Mouse (Mus musculus): Measurements from ENCODE around the gene Tsku. TPM values are rescaled to one million over a fixed set of nuclear protein-coding genes. Genes with fewer than 3 reads are reported as not detected.

Tsku gene
- total RNA-seq, 2 experiments from 2014 or later: not detected

DNA sequence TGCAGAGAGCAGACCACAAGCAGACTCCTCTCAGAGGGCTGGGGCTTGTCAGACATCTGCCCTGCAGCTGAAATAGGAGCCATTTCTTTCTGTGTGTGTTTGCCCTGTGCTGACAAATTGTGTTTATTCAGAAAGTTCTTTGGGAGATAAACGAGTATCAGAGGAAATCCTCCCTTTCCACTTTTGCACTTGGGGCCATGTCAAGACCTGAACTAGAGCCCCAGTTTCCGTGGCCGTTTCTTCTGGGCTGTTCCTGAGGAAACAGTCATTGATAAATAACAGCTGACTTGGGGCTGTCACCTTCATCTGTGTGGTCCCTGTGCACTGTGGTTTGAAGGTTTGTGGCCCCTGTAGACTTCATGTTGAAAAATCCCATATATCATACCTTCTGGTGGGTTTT, 29.2 kb downstream of the Tsku start:
- ATAC-seq (replicated peaks; ENCODE audit: low FRiP score, low TSS enrichment, poor library complexity, severe bottlenecking): no peak

- peak; percentile 42 for ATAC-seq (replicated peaks; ENCODE audit: low FRiP score, low TSS enrichment, poor library complexity, severe bottlenecking)
Observed at GRCm38 (mm10) chr7:98330375-98331002, 30.6 kb downstream of the Tsku start.

DNA sequence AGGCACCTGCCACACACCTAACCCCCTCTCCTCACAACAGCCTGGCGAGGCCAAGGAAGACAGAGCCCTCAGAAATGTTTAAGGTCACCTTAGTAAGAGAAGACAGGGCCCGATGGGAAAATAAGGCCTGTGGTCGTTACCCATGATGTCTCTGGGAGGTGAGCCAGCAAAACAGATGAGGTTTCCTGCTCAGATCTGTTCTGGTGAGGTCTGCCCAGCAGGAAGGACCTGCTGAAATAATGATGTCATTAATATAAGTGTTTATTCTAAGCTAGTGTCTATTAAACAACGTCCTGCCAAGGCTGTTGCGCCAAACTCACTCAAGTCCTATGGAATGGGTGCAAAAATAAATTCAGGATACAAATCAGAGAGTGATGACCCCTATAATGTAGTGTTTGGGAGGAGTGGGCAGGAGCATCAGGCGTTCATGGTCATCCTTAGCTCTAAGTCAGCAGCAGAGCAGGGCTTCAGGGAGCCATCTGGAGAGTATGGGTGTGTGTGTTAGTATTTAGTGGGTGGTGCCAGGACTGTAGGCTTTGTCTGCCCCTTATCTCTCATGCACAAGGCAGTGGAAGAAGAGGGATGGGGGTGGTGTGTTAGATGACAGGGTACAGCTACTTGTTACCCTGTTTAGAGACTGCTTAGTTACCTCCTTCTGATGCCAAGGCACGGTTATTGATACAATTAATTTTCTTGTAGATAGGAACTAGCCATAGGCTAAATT, 31.3 kb downstream of the Tsku start:
- ATAC-seq (replicated peaks; ENCODE audit: low FRiP score, low TSS enrichment, poor library complexity, severe bottlenecking): peak; percentile 99

GRCm38 (mm10) chr7:98328311-98328710, 32.8 kb downstream of the Tsku start:
- ATAC-seq (replicated peaks; ENCODE audit: low FRiP score, low TSS enrichment, poor library complexity, severe bottlenecking): no peak

- ATAC-seq (replicated peaks; ENCODE audit: low FRiP score, low TSS enrichment, poor library complexity, severe bottlenecking): no peak
Observed at GRCm38 (mm10) chr7:98326051-98326450, 35.1 kb downstream of the Tsku start.

GRCm38 (mm10) chr7:98324228-98324627, 36.9 kb downstream of the Tsku start:
- 0 out of 2 replicates have a peak, but pooled peaks have one; percentile 28 for ATAC-seq (replicated peaks; ENCODE audit: low FRiP score, low TSS enrichment, poor library complexity, severe bottlenecking)

DNA sequence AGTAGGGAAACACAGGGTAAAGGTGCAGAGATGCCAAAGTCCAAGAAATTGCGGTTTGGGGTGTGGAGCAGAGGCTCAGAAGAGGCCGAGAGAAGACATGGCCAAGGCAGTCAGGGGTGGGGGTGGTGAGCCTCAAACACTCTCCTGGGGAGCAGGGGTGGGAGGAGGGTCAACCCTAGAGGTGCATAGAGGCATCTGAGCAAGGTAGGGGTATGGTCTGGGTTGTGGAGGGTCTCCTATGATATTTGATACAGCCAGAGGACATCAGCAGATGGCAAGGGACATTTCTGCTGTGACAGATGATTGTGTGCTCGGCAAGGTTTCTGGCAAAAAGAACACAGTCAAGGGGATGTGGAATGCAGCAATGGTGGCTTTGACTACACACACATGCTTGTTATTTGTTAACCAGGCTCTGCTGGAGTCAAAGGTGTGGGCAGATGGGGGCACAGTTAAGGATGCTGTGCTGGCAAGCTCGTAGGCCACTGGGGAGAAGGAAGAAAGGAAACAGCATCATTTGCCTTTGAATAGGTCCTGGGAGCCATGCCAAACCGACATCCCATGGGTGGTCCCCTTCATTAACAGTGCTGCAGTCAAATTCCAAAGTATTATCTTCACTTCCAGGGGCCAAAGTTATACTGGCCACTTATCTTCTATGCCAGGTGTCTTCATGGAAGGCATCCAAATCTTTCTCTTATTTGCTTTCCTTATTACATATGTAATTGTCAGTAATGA, 37.7 kb downstream of the Tsku start:
- peak; percentile 92 for ATAC-seq (replicated peaks; ENCODE audit: low FRiP score, low TSS enrichment, poor library complexity, severe bottlenecking)

- ATAC-seq (replicated peaks; ENCODE audit: low FRiP score, low TSS enrichment, poor library complexity, severe bottlenecking): no peak
Observed at GRCm38 (mm10) chr7:98322415-98322814, 38.7 kb downstream of the Tsku start.

DNA sequence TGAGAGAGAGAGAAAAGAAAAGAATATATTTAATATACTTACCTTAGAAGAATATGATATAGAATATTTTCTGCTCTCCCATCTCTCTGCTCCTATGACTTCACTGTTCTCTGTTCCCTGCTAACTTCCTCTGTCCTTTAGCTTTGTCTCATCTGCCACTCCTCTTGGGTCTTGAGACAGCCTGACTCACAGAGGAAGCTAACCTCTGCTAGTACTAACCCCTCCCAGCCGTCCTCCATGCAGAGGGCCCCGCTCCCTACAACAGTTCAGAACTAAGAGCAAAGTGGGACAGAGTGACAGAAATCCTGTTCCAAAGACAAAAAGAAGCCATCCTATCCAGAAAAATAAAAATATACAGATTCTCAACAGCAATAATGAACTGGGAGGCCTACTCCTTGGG, 40.0 kb downstream of the Tsku start, which contains the start of gene Acer3:
Gene Acer3 (minus strand): TSS at position 126 of the 400 bp plus-strand sequence.
- no peak for ATAC-seq (replicated peaks; ENCODE audit: low FRiP score, low TSS enrichment, poor library complexity, severe bottlenecking)

- no peak for ATAC-seq (replicated peaks; ENCODE audit: low FRiP score, low TSS enrichment, poor library complexity, severe bottlenecking)
Observed at GRCm38 (mm10) chr7:98320006-98320556, 41.0 kb downstream of the Tsku start.

DNA sequence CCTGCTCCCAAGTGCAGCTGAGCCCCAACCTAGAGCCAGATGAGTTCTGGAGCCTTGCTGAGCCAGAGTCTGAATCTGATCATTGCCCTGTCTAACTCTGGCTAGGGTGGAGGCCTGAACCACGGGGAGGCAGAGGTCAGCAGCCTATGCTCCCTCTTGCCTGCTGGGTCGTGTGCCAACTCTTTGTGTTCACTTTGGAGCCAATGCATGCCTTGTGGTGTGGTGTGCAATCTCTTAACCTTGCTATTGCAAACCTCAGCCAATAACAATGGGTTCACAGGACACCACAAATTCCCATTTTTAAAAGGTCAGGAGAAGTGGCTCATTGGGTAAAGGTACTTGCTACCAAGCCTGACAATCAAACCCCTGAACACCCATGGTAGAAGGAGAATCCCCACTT, 44.6 kb downstream of the Tsku start:
- ATAC-seq (replicated peaks; ENCODE audit: low FRiP score, low TSS enrichment, poor library complexity, severe bottlenecking): no peak

DNA sequence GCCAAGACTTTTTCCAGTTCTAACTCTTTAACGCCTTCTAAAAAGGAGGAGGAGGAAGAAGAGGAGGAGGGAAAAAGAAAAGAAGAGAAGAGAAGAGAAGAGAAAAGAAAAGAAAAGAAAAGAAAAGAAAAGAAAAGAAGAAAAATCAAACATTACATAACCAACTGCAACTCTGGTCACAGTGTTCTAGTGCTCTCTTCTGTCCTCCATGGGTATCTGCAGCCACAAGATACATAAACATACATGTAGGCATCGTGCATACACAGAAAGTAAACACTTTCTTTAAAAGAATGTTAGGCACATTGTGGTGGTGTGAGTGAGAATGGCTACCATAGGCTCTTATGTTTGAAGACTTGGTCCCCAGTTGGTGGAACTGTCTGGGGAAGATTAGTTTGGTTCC, 46.0 kb downstream of the Tsku start:
- ATAC-seq (replicated peaks; ENCODE audit: low FRiP score, low TSS enrichment, poor library complexity, severe bottlenecking): no peak

- no peak for ATAC-seq (replicated peaks; ENCODE audit: low FRiP score, low TSS enrichment, poor library complexity, severe bottlenecking)
Observed at GRCm38 (mm10) chr7:98312185-98312920, 48.8 kb downstream of the Tsku start.

DNA sequence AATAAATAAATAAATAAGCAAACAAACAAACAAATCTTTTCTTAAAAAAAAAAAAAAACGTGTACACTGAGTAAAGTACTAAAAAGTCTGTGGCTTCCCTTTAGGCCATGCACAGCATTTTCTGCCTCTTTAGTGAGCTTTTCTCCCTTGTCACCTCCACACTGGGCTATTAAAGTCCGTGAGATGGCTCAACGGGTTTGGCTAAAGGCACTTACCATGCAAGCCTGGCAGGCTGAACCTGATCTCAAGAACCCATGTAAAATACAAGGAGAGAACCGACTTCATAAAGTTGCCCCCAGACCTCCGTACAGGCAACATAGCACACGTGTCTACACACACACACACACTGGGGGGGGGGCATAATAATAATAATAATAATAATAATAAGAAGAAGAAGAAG, 50.9 kb downstream of the Tsku start:
- no peak for ATAC-seq (replicated peaks; ENCODE audit: low FRiP score, low TSS enrichment, poor library complexity, severe bottlenecking)

DNA sequence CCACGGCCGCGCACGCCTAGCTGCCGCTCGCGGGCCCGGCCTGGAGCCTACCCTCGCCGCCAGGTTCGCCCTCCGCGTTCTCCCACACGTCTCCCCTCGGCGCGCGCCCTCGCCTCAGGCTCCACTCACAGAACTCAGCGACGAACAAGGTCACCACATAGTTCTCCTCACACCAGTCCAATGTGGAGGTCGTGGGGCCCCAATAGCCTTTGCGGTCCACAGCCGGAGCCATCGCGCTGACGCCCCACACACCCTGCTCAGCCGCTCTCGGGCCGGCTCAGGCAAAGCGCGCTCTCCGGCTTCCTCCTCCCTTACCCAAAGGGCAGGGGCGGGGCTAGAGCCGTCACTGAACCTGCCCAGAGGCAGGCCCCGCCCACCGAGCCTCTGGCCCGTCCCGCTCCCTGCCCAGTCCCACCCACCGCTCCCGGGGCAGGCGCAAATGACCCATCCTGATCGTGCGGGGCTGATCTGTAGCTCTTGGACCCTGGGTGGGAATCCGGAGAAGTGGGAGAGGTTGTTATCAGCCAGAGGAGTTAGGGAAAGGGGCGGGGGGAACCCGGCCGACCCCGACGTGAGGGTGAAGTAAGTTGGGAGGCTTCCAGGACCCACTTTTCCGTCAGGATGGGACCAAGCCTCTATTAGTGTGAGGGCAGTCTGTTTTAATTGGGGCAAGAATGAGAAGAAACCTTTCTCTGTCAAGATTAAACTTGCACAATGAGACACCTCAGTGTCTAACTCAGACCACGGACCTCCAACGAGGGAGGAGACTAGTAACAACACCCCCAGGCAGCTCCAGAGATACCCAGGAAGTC, 51.7 kb downstream of the Tsku start:
- ATAC-seq (replicated peaks; ENCODE audit: low FRiP score, low TSS enrichment, poor library complexity, severe bottlenecking): peak; percentile 99

DNA sequence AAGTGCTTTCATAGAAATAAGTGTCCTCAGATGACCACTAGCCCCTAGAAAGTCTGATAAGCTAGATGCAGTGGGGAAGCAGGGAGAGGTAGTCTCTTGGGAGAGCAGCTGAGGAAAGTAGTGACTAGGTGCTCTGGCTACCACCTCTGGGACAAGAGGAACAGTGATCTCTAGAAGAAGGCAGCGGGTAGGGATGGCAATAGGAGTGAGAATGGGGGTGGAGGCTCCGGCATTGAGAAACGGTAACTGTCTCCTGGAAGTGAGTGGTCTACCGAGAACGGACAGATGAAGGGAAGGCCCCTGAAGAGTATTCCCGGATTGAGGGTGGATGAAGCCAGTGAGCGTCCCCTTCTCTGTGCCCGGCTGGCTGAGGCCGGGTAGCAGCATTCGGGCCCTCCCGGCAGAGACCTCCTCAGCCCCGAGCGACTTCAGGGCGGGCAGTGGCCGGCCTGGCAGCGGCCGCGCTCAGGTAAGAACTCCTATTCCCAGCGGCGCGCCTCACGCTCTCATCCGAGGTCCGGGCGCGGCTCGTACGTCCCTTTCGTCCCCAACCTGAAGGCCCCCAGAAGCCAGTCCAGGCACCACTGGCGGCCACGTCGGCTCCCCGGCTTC, 52.4 kb downstream of the Tsku start:
- ATAC-seq (replicated peaks; ENCODE audit: low FRiP score, low TSS enrichment, poor library complexity, severe bottlenecking): peak; percentile 27; the same call in 1 of the 2 replicates

- ATAC-seq (replicated peaks; ENCODE audit: low FRiP score, low TSS enrichment, poor library complexity, severe bottlenecking): no peak
Observed at GRCm38 (mm10) chr7:98307921-98308606, 53.1 kb downstream of the Tsku start.

DNA sequence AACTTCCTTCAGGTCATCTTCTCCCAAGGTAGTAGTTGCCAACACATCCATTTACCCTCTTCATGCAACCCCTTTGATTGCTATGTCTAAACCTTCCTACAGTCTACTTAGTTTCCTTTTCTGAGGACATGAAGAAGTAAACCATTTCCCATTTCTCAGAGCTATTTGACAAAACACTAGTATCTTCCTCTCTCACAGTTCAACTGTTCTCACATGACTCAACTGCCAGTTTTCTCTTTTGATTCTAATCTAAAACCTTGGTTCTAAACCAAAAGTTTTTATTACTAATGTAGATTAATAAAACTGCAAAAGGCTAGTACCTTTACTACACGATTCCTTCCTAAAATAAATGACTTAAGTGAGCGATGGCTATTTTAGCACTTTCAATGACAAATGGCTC, 53.7 kb downstream of the Tsku start:
- no peak for ATAC-seq (replicated peaks; ENCODE audit: low FRiP score, low TSS enrichment, poor library complexity, severe bottlenecking)

Measured in megakaryocyte-erythroid progenitor cell, adult 5-6 weeks (primary cell).